Mouse (Mus musculus): ENCODE measurements around the gene Plpp3.

- TF ChIP-seq KAT2A (conservative IDR thresholded peaks at IDR 0.05; ENCODE audit: low read depth, low read length), result no peak
- no peak for TF ChIP-seq TAL1 (IDR thresholded peaks at IDR 0.05; ENCODE audit: low read length)
- no peak for TF ChIP-seq GATA1 (IDR thresholded peaks at IDR 0.05; ENCODE audit: low read depth, low read length)
- no peak for TF ChIP-seq E2F4 (IDR thresholded peaks at IDR 0.05; ENCODE audit: borderline replicate concordance, low read depth, low read length)
- no peak for TF ChIP-seq EP300 (IDR thresholded peaks at IDR 0.05; ENCODE audit: low read depth in 1 of 2, low read length in 2 of 2)
- no peak for TF ChIP-seq ZNF384 (IDR thresholded peaks at IDR 0.05; ENCODE audit: low read depth, low read length)
- no peak for TF ChIP-seq ELF1 (IDR thresholded peaks at IDR 0.05; ENCODE audit: low read depth, low read length)
- no peak for TF ChIP-seq CHD2 (IDR thresholded peaks at IDR 0.05; ENCODE audit: low read length)
- TF ChIP-seq RAD21 (IDR thresholded peaks at IDR 0.05; ENCODE audit: low read depth, low read length), result no peak
- no peak for TF ChIP-seq CTCF (IDR thresholded peaks at IDR 0.05 in 2 of 3, conservative IDR thresholded peaks at IDR 0.05 in 1 of 3; ENCODE audit: control insufficient read depth in 1 of 3, insufficient read depth in 1 of 3, low read depth in 2 of 3, low read length in 3 of 3, poor library complexity in 1 of 3, severe bottlenecking in 1 of 3)
- TF ChIP-seq POLR2A (IDR thresholded peaks at IDR 0.05; ENCODE audit: control insufficient read depth in 1 of 2, insufficient read depth in 1 of 2, low read depth in 1 of 2, low read length in 2 of 2, poor library complexity in 1 of 2), result no peak
- no peak for TF ChIP-seq USF1 (IDR thresholded peaks at IDR 0.05; ENCODE audit: low read depth, low read length)
Measured at GRCm38 (mm10) chr4:105204071-105204470, 46.9 kb downstream of the Plpp3 start.
